Mouse (Mus musculus) embryonic fibroblast, embryonic 13.5 days (primary cell): Measurements from ENCODE around the gene Hoxa3.

Experiments used
- CTCF ChIP-seq: IDR thresholded peaks from 2 replicates; pipeline ENCODE4 v1.5.1; 2011; ENCODE audit warnings: mild to moderate bottlenecking, control low read depth, low read length, moderate library complexity, borderline replicate concordance; ENCODE audit not compliant: insufficient read depth
- POLR2A ChIP-seq: IDR thresholded peaks from 2 replicates; pipeline ENCODE4 v1.6.1; 2011; ENCODE audit warnings: low read depth, mild to moderate bottlenecking, control low read depth, low read length, moderate library complexity

DNA sequence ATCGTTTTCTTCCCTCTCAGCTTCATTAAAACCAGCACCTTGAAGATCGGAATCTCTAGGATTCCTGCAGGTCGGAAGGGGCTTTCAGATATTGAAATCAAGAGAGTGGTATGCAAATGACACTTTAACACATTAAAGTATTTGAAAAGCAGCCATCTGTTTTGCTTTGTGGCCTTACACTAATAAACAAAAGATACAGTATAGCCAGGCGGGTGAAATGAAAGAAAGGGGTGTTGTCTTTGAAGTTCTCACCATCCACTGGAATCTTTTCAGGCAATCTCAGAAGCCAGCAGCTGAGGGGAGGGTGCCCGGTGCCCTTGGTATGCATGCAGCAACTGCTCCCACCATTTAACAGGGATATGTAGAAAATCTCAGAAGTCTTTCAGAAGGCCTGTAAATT is 59.1 kb downstream of the Hoxa3 start:
- TF ChIP-seq CTCF (no peak), POLR2A (no peak)
